Mouse (Mus musculus): ENCODE measurements at regions not wholly inside any gene's neighbourhood (a gene's known extent, or its start where the extent isn't known, plus 50 kb on each side); places are given as distances from the start of the nearest gene placed in this dataset.

DNA sequence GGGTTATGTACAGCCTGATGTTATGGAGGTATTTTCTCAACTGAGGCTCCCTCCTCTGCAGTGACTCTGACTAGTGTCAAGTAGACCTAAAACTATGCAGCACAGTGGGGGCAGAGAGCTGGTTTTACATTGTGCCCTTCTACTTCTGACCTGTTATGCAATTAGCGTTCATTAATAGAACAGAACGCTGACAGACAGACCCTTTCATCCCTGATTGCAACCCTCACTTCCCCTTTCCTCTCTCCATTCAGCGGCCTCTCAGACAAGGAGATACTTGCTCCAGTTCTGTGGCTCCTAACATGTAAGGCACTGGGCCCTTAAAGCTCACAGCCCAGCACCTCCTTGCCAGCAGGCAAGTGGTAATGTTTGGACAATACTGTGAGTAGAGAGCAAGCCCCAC, 125.7 kb downstream of the Gm826 start:
- no peak for TF ChIP-seq POLR2A (IDR thresholded peaks at IDR 0.05; ENCODE audit: low read depth, low read length)
- TF ChIP-seq ZKSCAN1 (IDR thresholded peaks at IDR 0.05; ENCODE audit: borderline replicate concordance, low read depth, low read length), result no peak
- no peak for TF ChIP-seq CTCF (conservative IDR thresholded peaks at IDR 0.05 in 1 of 2, IDR thresholded peaks at IDR 0.05 in 1 of 2; ENCODE audit: low read depth in 2 of 2, low read length in 2 of 2)
- no peak for TF ChIP-seq E2F4 (IDR thresholded peaks at IDR 0.05; ENCODE audit: insufficient replicate concordance, low read depth, low read length)
- TF ChIP-seq CHD2 (IDR thresholded peaks at IDR 0.05; ENCODE audit: low read length), result no peak
